Mouse (Mus musculus): ENCODE results near the gene Hip1r. TPM values are rescaled to one million over a fixed set of nuclear protein-coding genes. Genes with fewer than 3 reads are reported as not detected.

Gene Hip1r
- polyA plus RNA-seq, 1 experiment from 2014 or later: 14.5 TPM

GRCm38 (mm10) chr5:124015727-124016126 is 42.3 kb downstream of the Hip1r start:
- Histone ChIP-seq H3K4me2 (ENCODE audit: low read depth, low read length) (no peak overlapping the region), H3K4me1 (replicated peaks; ENCODE audit: control insufficient read depth, insufficient read depth, low read length) (peaks cover 82% of the 10 kb centered on the region), H3K27ac (ENCODE audit: low read length) (no peak overlapping the region), H3K9ac (ENCODE audit: low read length) (no peak overlapping the region), H3K36me3 (ENCODE audit: control insufficient read depth, insufficient read depth, low read length) (no peaks in the 10 kb centered on the region), H3K27me3 (ENCODE audit: control insufficient read depth, insufficient read depth, low read depth, low read length) (no peaks in the 10 kb centered on the region), H3K4me3 (ENCODE audit: low read length) (no peak overlapping the region), H3K9me3 (ENCODE audit: control insufficient read depth, low read length) (no peaks in the 10 kb centered on the region)
- 83% methylated on average over 2 of the region's 2 CpGs for WGBS
- ATAC-seq (ENCODE audit: low read depth): no peak

- Histone ChIP-seq H3K36me3 (ENCODE audit: control insufficient read depth, insufficient read depth, low read length) (no peaks in the 10 kb centered on the region), H3K9me3 (ENCODE audit: control insufficient read depth, low read length) (no peaks in the 10 kb centered on the region), H3K9ac (ENCODE audit: low read length) (no peak overlapping the region), H3K4me3 (ENCODE audit: low read length) (no peak overlapping the region), H3K27me3 (ENCODE audit: control insufficient read depth, insufficient read depth, low read depth, low read length) (no peaks in the 10 kb centered on the region), H3K27ac (ENCODE audit: low read length) (no peak overlapping the region), H3K4me1 (replicated peaks; ENCODE audit: control insufficient read depth, insufficient read depth, low read length) (peaks cover 81% of the 10 kb centered on the region), H3K4me2 (ENCODE audit: low read depth, low read length) (no peak overlapping the region)
- WGBS: 72% methylated on average over 7 of the region's 7 CpGs
- ATAC-seq (ENCODE audit: low read depth): no peak
Observed at GRCm38 (mm10) chr5:124016291-124016821, 42.9 kb downstream of the Hip1r start.

- H3K27me3 ChIP-seq (ENCODE audit: control insufficient read depth, insufficient read depth, low read depth, low read length): no peaks in the 10 kb centered on the region
- no peaks in the 10 kb centered on the region for H3K36me3 ChIP-seq (ENCODE audit: control insufficient read depth, insufficient read depth, low read length)
- H3K4me3 ChIP-seq (ENCODE audit: low read length): no peak overlapping the region
- H3K4me2 ChIP-seq (ENCODE audit: low read depth, low read length): no peak overlapping the region
- WGBS: 69% methylated on average over 9 of the region's 9 CpGs
- H3K9me3 ChIP-seq (ENCODE audit: control insufficient read depth, low read length): no peaks in the 10 kb centered on the region
- H3K4me1 ChIP-seq (replicated peaks; ENCODE audit: control insufficient read depth, insufficient read depth, low read length): peaks cover 70% of the 10 kb centered on the region
- no peak overlapping the region for H3K9ac ChIP-seq (ENCODE audit: low read length)
- no peak for ATAC-seq (ENCODE audit: low read depth)
- no peak overlapping the region for H3K27ac ChIP-seq (ENCODE audit: low read length)
Observed at GRCm38 (mm10) chr5:124017941-124018340, 44.5 kb downstream of the Hip1r start.

GRCm38 (mm10) chr5:124018651-124019050 is 45.2 kb downstream of the Hip1r start:
- Histone ChIP-seq H3K4me3 (ENCODE audit: low read length) (no peak overlapping the region), H3K27me3 (ENCODE audit: control insufficient read depth, insufficient read depth, low read depth, low read length) (no peaks in the 10 kb centered on the region), H3K36me3 (ENCODE audit: control insufficient read depth, insufficient read depth, low read length) (no peaks in the 10 kb centered on the region), H3K27ac (ENCODE audit: low read length) (peak overlapping the region; percentile 85; the same call in 1 of the 2 replicates), H3K9me3 (ENCODE audit: control insufficient read depth, low read length) (no peaks in the 10 kb centered on the region), H3K4me2 (ENCODE audit: low read depth, low read length) (no peak overlapping the region; the same call in 1 of the 2 replicates), H3K9ac (ENCODE audit: low read length) (no peak overlapping the region), H3K4me1 (replicated peaks; ENCODE audit: control insufficient read depth, insufficient read depth, low read length) (peaks cover 63% of the 10 kb centered on the region)
- ATAC-seq (ENCODE audit: low read depth): no peak
- 75% methylated on average over 9 of the region's 9 CpGs for WGBS

GRCm38 (mm10) chr5:124019348-124020216 is 46.2 kb downstream of the Hip1r start:
- Histone ChIP-seq H3K9me3 (ENCODE audit: control insufficient read depth, low read length) (no peaks in the 10 kb centered on the region), H3K9ac (ENCODE audit: low read length) (no peak overlapping the region), H3K4me2 (ENCODE audit: low read depth, low read length) (peak overlapping the region; percentile 23; the same call in 1 of the 2 replicates), H3K27ac (ENCODE audit: low read length) (peak overlapping the region; percentile 85), H3K4me3 (ENCODE audit: low read length) (no peak overlapping the region), H3K27me3 (ENCODE audit: control insufficient read depth, insufficient read depth, low read depth, low read length) (no peaks in the 10 kb centered on the region), H3K4me1 (replicated peaks; ENCODE audit: control insufficient read depth, insufficient read depth, low read length) (peaks cover 54% of the 10 kb centered on the region), H3K36me3 (ENCODE audit: control insufficient read depth, insufficient read depth, low read length) (no peaks in the 10 kb centered on the region)
- ATAC-seq (ENCODE audit: low read depth): peak; percentile 82
- 29% methylated on average over 12 of the region's 12 CpGs for WGBS

- Histone ChIP-seq H3K36me3 (ENCODE audit: control insufficient read depth, insufficient read depth, low read length) (no peaks in the 10 kb centered on the region), H3K9me3 (ENCODE audit: control insufficient read depth, low read length) (no peaks in the 10 kb centered on the region), H3K9ac (ENCODE audit: low read length) (no peak overlapping the region), H3K27ac (ENCODE audit: low read length) (peak overlapping the region; percentile 68), H3K4me3 (ENCODE audit: low read length) (no peak overlapping the region), H3K4me1 (replicated peaks; ENCODE audit: control insufficient read depth, insufficient read depth, low read length) (peaks cover 62% of the 10 kb centered on the region), H3K27me3 (ENCODE audit: control insufficient read depth, insufficient read depth, low read depth, low read length) (no peaks in the 10 kb centered on the region), H3K4me2 (ENCODE audit: low read depth, low read length) (no peak overlapping the region)
- peak; percentile 53 for ATAC-seq (ENCODE audit: low read depth)
- 57% methylated on average over 11 of the region's 11 CpGs for WGBS
Observed at GRCm38 (mm10) chr5:124021148-124021547, 47.7 kb downstream of the Hip1r start.

- H3K27me3 ChIP-seq (ENCODE audit: control insufficient read depth, insufficient read depth, low read depth, low read length): no peaks in the 10 kb centered on the region
- no peak overlapping the region for H3K9ac ChIP-seq (ENCODE audit: low read length)
- H3K4me3 ChIP-seq (ENCODE audit: low read length): no peak overlapping the region
- H3K27ac ChIP-seq (ENCODE audit: low read length): peak overlapping the region; percentile 68; the same call in 1 of the 2 replicates
- no peaks in the 10 kb centered on the region for H3K36me3 ChIP-seq (ENCODE audit: control insufficient read depth, insufficient read depth, low read length)
- 86% methylated on average over 11 of the region's 11 CpGs for WGBS
- H3K4me1 ChIP-seq (replicated peaks; ENCODE audit: control insufficient read depth, insufficient read depth, low read length): peaks cover 64% of the 10 kb centered on the region
- ATAC-seq (ENCODE audit: low read depth): no peak
- no peak overlapping the region for H3K4me2 ChIP-seq (ENCODE audit: low read depth, low read length)
- H3K9me3 ChIP-seq (ENCODE audit: control insufficient read depth, low read length): no peaks in the 10 kb centered on the region
Observed at GRCm38 (mm10) chr5:124021701-124022100, 48.3 kb downstream of the Hip1r start.

- H3K27me3 ChIP-seq (ENCODE audit: control insufficient read depth, insufficient read depth, low read depth, low read length): no peaks in the 10 kb centered on the region
- 63% methylated on average over 7 of the region's 7 CpGs for WGBS
- H3K4me1 ChIP-seq (replicated peaks; ENCODE audit: control insufficient read depth, insufficient read depth, low read length): peaks cover 59% of the 10 kb centered on the region
- H3K9me3 ChIP-seq (ENCODE audit: control insufficient read depth, low read length): no peaks in the 10 kb centered on the region
- H3K9ac ChIP-seq (ENCODE audit: low read length): no peak overlapping the region
- H3K27ac ChIP-seq (ENCODE audit: low read length): no peak overlapping the region
- no peak for ATAC-seq (ENCODE audit: low read depth)
- no peak overlapping the region for H3K4me2 ChIP-seq (ENCODE audit: low read depth, low read length)
- H3K36me3 ChIP-seq (ENCODE audit: control insufficient read depth, insufficient read depth, low read length): no peaks in the 10 kb centered on the region
- H3K4me3 ChIP-seq (ENCODE audit: low read length): no peak overlapping the region
Observed at GRCm38 (mm10) chr5:124022365-124022764, 48.9 kb downstream of the Hip1r start.

- H3K27me3 ChIP-seq (ENCODE audit: control insufficient read depth, insufficient read depth, low read depth, low read length): no peaks in the 10 kb centered on the region
- WGBS: 86% methylated on average over 6 of the region's 6 CpGs
- H3K4me1 ChIP-seq (replicated peaks; ENCODE audit: control insufficient read depth, insufficient read depth, low read length): peaks cover 55% of the 10 kb centered on the region
Observed at GRCm38 (mm10) chr5:124024677-124025076, 51.2 kb downstream of the Hip1r start.

More at GRCm38 (mm10) chr5:124024677-124025076, 51.2 kb downstream of the Hip1r start:
- no peaks in the 10 kb centered on the region for H3K36me3 ChIP-seq (ENCODE audit: control insufficient read depth, insufficient read depth, low read length)
- no peak for ATAC-seq (ENCODE audit: low read depth)
- no peak overlapping the region for H3K4me2 ChIP-seq (ENCODE audit: low read depth, low read length)
- no peaks in the 10 kb centered on the region for H3K9me3 ChIP-seq (ENCODE audit: control insufficient read depth, low read length)
- H3K9ac ChIP-seq (ENCODE audit: low read length): no peak overlapping the region
- H3K4me3 ChIP-seq (ENCODE audit: low read length): no peak overlapping the region
- H3K27ac ChIP-seq (ENCODE audit: low read length): no peak overlapping the region
